Mouse (Mus musculus) c-Kit-negative CD71-positive TER-119-positive erythroid progenitor cells, embryonic 14.5 days (primary cell): ENCODE measurements around the gene Tead1.

Source experiments
- DNase-seq: peaks from one replicate; pipeline ENCODE4 v3.0.0-alpha.2; 2013; ENCODE audit warnings: low read depth, low spot score

Gene Tead1

GRCm38 (mm10) chr7:112855419-112855818 lies 176.3 kb downstream of the Tead1 start:
- no peak for DNase-seq

- no peak for DNase-seq
Observed at GRCm38 (mm10) chr7:112856121-112856571, 177.0 kb downstream of the Tead1 start.

DNA sequence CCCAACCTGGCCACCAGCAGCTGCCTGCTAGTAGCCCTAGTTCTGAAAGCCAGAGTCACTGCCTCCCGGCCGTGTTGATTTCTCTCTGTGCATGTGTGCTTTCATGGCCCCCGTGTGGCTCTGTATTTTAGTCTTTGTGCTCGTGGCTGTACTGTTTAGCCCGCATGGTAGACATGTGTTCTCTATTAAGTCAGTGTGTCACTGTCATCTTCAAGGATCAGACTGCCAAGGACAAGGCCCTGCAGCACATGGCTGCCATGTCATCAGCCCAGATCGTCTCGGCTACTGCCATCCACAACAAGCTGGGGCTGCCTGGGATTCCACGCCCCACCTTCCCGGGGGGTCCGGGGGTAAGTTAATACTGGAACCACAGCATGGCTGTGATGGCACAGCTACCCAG lies 177.5 kb downstream of the Tead1 start:
- no peak for DNase-seq

- no peak for DNase-seq
Observed at GRCm38 (mm10) chr7:112859887-112860286, 180.8 kb downstream of the Tead1 start.

DNA sequence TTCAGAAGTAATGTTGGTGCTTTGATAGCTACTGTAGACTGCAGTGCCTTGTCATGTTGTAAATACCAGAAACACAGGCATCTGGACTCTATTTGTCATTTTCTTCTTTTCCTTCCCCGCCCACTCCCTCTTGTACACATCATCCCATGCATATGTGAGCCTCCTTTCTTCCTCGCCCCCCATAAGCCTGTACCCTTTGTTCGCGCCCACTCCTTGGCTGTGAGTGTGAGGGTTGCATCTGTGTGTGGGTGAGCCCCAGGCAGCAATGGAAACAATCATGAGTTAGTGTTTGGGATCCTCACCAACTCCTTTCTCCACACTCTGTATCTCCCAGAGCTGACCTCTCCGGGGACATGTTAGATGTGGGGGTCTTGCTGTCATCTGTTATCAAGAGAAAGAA lies 183.0 kb downstream of the Tead1 start:
- DNase-seq = no peak

DNA sequence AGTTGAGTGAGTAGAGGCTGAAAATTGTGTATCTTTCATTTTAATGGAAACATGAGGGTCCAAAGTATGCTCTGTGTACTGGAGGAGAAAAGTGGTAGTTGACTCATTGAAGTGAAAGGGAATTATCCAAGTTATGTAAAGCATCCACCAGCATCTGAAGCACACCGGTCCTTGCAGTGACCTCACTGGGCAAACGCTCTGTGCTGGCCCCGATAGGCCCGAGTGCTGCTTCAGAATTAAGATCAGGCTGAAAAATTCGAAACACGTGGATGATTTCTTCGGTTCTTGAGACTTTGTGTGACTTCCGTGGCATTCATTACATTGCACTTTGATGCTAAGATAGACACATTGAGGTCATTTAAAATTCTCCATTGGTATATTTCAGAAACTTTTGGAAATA lies 185.1 kb downstream of the Tead1 start:
- no peak for DNase-seq

DNA sequence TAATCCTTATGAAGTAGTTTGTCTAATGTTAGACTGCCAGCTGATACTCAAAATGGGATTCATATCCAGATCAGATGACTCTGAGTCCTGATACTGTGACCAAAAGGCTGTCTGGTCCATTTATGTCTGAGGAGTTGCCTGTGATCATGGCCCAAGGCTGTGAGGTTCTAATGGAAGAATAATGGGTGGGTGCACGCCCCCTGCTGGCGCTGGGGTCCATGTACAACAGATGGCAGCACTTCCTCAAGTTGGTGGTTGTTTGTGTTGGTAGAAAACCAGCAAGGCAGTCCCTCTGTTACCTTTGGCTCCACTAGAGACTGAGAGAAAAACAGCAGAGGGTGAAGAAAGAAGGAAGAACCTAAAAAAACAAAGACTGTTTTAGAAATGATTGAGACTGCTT lies 186.6 kb downstream of the Tead1 start:
- DNase-seq = no peak

- no peak for DNase-seq
Observed at GRCm38 (mm10) chr7:112868551-112869465, 189.7 kb downstream of the Tead1 start.

- DNase-seq = no peak
Observed at GRCm38 (mm10) chr7:112871752-112872151, 192.6 kb downstream of the Tead1 start.

DNA sequence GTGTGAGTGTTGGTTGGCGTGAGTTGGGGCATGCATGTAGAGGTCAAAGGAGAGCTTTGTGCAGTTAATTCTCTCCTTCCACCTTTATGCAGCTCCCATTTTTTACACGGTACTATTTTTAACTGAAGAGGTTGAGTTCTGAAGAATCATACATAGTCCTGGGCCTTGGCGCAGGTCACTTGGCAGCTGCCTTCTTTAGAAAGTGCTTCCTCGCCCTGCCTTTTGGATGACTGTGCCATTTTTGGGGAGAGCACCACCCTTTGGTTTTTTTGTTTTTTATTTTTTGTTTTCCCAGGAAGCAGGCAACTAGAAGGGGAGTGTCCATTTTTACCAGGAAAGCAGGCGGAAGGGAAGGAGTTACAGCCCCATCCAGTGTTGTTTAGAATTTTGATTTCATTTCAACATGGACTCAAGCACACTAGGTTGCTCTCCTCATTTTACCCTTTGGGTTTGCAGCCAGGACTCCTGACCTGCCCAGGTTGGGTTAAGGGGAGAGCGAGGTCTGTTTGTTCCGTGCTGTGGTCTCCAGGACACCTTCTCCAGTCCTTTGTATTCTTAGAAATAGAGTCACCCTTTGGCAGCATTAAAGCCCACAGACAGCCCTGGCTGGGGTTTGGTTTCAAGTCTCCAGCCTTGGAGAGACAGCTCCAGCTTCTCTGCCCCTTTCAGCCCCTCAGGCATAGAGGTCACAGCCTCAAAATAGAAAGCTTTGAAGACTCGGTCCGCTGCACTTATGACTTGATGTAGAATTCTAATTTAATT lies 193.5 kb downstream of the Tead1 start:
- no peak for DNase-seq

DNA sequence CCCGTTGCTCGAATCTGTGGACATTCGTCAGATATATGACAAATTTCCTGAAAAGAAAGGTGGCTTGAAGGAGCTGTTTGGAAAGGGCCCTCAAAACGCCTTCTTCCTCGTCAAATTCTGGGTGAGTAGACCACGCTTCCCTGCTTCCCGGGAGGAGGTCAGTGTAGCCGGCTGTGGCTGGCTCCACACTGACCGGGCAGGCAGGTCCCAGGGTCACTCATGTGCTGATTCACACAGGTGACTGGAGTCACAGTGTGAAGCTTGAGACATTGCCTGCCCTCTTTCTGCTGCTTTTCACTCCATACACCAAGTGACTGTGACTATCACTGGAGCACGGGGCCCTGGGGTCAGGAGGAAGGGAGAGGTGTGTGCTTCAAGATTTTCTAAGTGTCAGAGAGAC lies 197.0 kb downstream of the Tead1 start:
- no peak for DNase-seq

GRCm38 (mm10) chr7:112883791-112884274 lies 204.7 kb downstream of the Tead1 start:
- no peak for DNase-seq

DNA sequence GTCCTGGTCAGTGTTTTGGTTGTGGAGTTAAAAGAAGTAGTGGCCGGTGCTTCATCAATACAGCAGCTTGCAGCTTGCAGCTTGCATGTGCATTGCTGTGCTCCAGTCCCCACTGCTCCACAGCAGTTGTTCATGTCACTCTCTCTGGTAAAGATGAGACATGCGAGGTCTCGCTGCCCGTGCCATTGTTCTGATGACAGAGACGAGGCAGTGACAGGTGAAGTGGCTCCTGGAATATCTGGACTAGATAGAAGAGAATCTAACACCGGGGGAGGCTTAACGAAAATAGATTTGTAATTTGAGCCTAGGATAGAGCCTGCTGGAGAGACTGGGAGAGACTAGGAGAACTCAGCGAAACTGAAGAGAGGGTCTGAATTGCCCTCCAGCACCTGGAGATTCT lies 206.4 kb downstream of the Tead1 start:
- no peak for DNase-seq

- no peak for DNase-seq
Observed at GRCm38 (mm10) chr7:112891883-112892282, 212.8 kb downstream of the Tead1 start.

GRCm38 (mm10) chr7:112892595-112892994 lies 213.5 kb downstream of the Tead1 start:
- no peak for DNase-seq

DNA sequence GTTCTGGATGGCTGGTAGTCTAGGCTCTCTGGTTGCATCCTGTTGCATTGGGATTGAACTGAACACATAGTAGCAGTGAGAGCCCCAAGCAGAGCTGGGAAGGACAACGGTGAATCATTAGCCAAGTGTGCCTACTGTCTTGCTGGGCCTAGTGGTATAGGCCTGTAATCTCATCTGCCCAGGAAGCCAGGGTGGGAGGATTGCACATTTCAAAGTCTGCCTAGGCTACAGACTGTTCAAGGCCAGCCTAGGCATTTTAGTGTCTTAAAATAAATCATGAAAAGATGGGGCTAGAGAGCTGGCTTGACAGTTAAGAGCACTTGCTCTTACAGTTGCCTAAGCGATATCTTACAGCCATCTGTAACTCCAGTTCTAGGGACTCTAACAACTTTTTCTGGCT lies 217.2 kb downstream of the Tead1 start:
- no peak for DNase-seq

GRCm38 (mm10) chr7:112901710-112902109 lies 222.6 kb downstream of the Tead1 start:
- no peak for DNase-seq

DNA sequence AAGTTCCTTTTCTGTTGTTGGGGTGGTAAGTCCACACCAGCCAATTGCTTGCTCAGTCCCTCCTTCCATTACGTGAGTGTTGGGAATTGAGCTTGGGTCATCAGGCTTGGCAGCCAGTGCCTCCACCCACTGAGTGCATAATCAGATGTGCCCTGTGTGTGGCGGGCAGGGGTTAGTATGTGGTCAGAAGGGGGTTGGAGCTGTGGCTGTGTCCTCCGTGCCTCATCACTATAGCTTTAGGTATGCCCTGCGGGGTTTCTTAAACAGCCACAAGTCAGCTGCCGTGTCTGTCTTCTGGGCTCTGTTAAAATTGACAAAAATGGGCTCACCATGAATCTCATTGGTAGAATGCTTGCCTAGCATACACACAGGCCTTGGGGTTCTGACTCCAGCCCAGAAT lies 227.7 kb downstream of the Tead1 start:
- DNase-seq = no peak

DNA sequence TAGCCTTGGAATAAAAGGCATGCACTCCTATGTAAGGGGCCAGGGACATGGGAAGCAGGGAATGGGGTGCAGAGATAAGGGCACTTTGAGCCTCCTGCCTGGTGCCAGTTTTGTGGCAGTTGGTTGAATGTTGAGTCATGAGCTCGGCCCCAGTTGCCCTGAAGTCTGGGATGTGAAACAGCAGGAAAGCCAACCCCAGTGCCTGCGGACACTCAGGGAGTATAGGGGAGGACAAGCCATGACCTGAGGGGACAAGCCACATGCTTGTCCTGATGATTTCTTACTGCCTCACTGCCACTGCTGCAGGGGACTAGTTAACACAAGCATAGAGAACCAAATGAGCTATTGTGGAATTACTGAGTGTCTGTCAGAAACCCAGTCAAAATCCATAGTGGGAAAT lies 228.3 kb downstream of the Tead1 start:
- DNase-seq = no peak

GRCm38 (mm10) chr7:112909164-112909563 lies 230.0 kb downstream of the Tead1 start:
- DNase-seq = no peak

- DNase-seq = no peak
Observed at GRCm38 (mm10) chr7:112912969-112913368, 233.9 kb downstream of the Tead1 start.

DNA sequence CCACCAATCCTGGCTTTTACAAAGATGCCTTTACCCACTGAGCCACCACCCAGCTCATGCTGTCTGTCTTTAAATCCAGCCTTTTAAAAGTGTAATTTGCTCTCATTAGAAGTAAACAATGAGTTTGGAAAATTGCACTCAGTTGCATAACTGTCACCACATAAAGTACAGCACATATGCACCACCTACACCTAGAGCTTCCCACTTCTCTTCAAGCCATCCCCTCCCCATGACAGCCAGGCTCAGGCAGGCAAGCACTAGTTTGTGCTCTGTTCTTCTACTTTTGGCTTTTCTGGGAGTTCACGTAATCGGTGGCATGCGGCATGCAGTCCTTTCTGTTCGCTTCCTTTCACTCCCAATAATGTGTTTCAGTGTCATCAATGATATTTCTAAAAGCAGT lies 236.5 kb downstream of the Tead1 start:
- no peak for DNase-seq
